Mouse (Mus musculus) embryo, embryonic 11 days (tissue): ENCODE measurements at regions not wholly inside any gene's neighbourhood (a gene's known extent, or its start where the extent isn't known, plus 50 kb on each side); places are given as distances from the start of the nearest gene placed in this dataset.
"Not testable (repeated sequence)": the region's sequence is repeated elsewhere in the genome, so short reads cannot be mapped to it uniquely, and the experiment has no call there.

ENCODE experiments used
- DNase-seq: peaks from one replicate; pipeline ENCODE4 v3.0.0-alpha.2; 2015

GRCm38 (mm10) chr15:32749971-32750370 lies 505.4 kb downstream of the Sema5a start:
- DNase-seq: no peak

- DNase-seq: no peak
Observed at GRCm38 (mm10) chr15:32751991-32752390, 507.4 kb downstream of the Sema5a start.

DNA sequence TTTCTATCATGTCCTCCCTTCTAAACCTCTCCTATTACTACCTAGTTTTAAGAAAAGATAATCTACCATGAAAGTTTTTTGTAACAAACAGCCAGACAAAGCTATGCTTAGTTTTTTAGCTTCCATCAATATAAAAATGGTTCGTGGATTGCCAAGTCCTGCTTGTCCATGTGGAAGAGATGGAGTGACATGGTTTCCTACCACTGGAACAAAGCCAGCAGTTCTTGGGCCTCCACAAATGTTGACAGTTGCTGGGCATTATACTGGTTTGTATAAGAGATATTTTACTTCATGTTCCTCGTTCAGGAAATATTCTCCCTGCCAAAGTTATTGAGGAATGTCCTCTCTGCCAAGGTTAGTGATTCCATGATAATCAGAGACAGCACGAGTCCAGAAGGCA lies 515.5 kb downstream of the Sema5a start:
- no peak for DNase-seq

DNA sequence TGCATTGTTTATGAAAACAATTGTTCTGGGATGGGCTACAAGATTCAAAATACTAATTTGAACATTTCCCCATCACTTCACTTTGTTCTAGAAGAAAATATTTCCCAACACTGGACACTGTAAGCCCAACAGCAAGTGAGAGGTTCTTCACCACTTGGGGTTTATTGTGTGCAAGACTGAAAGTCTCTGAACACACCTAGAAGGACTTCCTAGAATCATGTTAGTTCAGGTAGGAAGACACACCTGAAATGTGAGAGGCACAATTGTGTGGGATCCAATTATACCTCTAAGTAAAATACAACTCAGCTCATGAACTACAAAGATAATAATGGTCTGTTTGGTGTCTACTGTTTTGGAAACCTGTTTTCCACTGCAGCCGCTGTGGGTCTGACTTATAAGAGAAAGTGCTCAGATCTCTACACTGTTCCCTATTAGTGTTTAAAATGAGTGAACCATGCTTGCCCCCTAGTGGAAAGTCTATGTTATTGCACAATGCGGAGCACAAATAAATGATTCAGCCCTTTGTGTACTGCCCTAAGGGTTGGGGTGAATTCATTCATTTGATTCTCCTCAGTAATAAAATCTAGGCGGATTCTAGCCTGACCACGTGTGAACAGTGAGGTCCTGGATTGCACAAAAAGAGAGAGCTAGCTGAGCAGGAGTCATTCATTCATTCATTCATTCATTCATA lies 521.5 kb downstream of the Sema5a start:
- peak; percentile 67 for DNase-seq

DNA sequence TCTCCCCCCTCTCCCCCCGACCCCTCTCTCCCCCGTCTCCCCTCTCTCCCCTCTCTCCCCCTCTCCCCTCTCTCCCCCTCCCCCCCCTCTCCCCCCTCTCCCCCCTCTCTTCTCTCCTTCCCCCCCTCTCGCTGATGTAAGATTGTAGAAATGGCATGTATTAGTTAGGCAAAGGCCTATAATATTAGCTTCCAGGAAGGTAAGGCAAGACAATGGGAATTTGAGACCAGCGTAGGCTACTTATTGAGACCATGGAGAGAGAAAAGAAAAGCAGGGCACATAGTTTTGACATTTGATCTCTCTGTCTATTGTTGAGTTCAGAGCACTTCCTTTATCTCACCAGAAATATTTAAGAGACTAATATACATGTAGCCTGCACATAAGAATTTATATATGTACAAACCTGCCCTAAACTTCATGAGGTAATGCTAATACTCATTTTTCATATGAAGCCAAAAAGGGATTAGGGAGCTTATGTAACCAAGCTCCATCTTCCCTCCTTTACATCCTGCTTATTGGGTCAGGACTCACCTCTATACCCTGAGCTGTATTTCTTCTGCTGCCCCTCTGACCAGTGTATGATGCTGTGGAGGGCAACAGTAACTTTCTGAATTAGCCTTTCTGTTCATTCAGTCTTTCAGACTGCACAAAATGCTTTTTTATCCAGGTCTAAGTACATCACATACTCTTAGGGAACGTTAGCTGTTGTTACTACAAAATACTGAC lies 522.3 kb downstream of the Sema5a start:
- no peak for DNase-seq

- not testable (repeated sequence) for DNase-seq
Observed at GRCm38 (mm10) chr15:32778226-32778598, 533.6 kb downstream of the Sema5a start.

DNA sequence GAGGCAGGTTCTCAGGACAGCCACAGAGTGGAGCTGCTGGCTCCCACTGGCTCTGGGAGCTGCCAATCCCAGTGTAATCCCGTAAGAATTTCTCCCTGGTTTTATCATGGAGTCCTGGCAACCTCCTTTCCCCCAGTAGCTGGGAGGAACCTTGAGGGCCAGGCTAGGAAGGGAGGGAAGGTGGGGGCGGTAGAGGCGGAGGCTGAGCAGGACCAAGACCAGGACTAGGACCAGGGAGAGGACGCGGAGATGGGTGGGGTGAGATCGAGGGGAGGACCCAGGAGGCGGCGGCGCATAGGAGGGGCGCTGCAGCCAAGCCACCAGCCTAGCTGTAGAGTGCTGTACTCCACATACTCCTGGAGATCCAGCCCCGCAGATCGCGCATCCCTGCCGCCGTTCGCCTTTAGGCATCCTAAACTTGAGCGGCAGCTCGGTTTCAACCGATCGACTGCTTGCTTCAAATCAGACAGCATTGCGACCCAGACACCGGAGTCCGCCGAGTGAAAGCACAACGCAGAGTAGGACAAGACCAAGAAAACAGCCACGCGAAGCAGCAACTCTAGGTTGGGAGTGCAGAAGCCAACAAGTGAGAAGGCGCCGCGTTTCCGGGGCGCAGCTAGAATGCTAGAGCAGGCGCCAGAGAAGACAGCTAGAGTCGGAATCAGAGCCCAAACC lies 534.1 kb downstream of the Sema5a start:
- peak; percentile 79 for DNase-seq

DNA sequence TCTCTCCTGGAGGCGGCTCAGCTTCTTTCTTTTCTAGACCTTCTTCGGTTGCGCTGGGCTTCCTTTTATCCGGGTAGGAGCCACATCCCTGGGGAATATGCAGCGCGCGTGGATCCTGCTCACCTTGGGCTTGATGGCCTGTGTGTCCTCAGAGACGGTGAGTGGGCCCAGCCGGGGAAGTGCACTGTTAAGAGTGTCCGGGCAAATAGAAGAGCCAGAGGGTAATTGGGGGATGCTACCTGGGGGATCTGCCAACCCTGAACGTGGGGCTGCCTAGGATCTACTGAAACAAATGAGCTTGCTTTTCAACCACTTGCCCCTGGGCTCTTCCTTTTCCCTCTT lies 534.6 kb downstream of the Sema5a start:
- DNase-seq: not testable (repeated sequence)

GRCm38 (mm10) chr15:32781609-32782008 lies 537.0 kb downstream of the Sema5a start:
- not testable (repeated sequence) for DNase-seq

DNA sequence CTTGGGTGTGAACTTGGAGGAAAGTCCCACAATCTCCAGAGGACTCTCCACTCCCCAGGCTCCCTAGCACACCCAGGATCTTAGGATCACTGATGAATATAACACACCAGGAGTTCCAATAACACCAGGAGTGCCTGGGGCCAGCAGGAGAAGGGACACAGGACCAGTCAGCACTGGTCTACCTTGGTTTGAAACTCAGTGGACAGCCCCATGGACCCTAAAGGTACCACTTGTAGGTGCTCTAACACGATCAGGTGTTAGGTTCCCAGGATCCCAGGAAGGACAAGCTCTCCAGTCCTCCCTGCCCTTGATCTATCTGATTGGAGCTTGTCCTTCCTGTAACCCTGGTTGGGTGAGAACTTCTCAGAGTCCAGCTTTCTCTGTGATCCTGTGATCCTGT lies 554.6 kb downstream of the Sema5a start:
- no peak for DNase-seq

- DNase-seq: peak; percentile 3
Observed at GRCm38 (mm10) chr15:32810849-32811632, 566.4 kb downstream of the Sema5a start.

GRCm38 (mm10) chr15:32839966-32840365 lies 595.4 kb downstream of the Sema5a start:
- DNase-seq: no peak
